11 mouse cellular contexts compared by ENCODE assay signal in the genomic region with DNA sequence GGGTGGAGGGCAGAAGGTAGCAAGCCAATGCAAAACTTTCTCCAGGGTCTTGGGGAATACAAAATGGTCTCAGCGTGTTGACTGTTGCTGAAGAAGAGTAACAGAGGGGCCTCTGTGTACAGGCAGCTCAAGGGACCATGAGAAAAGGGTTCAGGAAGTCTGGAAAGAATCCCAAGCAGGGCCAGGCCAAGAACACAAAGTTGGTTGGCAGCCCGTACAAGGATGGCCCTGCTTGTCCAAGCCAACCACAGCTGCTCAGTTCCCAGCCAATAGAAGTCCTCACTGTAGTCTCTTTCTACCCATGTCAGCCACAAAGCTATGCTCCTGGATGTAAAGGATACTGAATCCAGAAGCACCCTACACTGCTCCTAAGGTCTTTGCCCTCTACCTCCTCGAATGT. TPM values are rescaled to one million over a fixed set of nuclear protein-coding genes. Genes with fewer than 3 reads are reported as not detected.
A peak's percentile ranks its signal among the peaks of the same experiment; 100 is the strongest.
DNase-seq lines count a peak whose midpoint lies in the region; ATAC-seq and TF ChIP-seq lines count a peak whose summit lies in the region.
"Had no signal": no experiment of that assay in that cellular context is flagged by ENCODE, and none has a peak within 500 bp of the region (broad histone marks: within the 10 kb centered on the region; RNA-seq: fewer than 3 reads in every experiment).

No protein-coding gene starts in this region.

- no peaks in the 10 kb centered on the region for H3K36me3 ChIP-seq in hindbrain, embryonic 13.5 days
- H3K36me3 ChIP-seq in hindbrain, embryonic 10.5 days = no peaks in the 10 kb centered on the region
- H3K36me3 ChIP-seq in intestine, postnatal 0 days (ENCODE audit: control insufficient read depth, insufficient read depth) = no peaks in the 10 kb centered on the region

- H3K4me1 ChIP-seq in hindbrain, embryonic 13.5 days (replicated peaks) = peaks cover 32% of the 10 kb centered on the region
- no peaks in the 10 kb centered on the region for H3K4me1 ChIP-seq in hindbrain, embryonic 10.5 days (replicated peaks)
- H3K4me1 ChIP-seq in intestine, postnatal 0 days (replicated peaks; ENCODE audit: control insufficient read depth, insufficient read depth, low read length) = no peaks in the 10 kb centered on the region

- no peaks in the 10 kb centered on the region for H3K27me3 ChIP-seq in hindbrain, embryonic 13.5 days
- H3K27me3 ChIP-seq in hindbrain, embryonic 10.5 days (ENCODE audit: insufficient read depth, poor library complexity, severe bottlenecking) = no peaks in the 10 kb centered on the region
- no peaks in the 10 kb centered on the region for H3K27me3 ChIP-seq in intestine, postnatal 0 days (replicated peaks; ENCODE audit: control insufficient read depth, insufficient read depth, low read length)

- H3K27ac ChIP-seq in hindbrain, embryonic 13.5 days = peak overlapping the region; percentile 77; the same call in 1 of the 2 replicates
- H3K27ac ChIP-seq in hindbrain, embryonic 10.5 days = no peak overlapping the region
- H3K27ac ChIP-seq in intestine, postnatal 0 days (ENCODE audit: low read depth, low read length) = no peak overlapping the region

- no peak overlapping the region for H3K9ac ChIP-seq in hindbrain, embryonic 13.5 days
- H3K9ac ChIP-seq in intestine, postnatal 0 days (ENCODE audit: low read depth, low read length) = no peak overlapping the region

- no peak for ATAC-seq in cerebellum, adult (ENCODE audit: insufficient number of reproducible peaks, low FRiP score, low TSS enrichment)
- no peak for ATAC-seq in hindbrain, embryonic 13.5 days (ENCODE audit: low FRiP score)
- no peak for ATAC-seq in intestine, postnatal 0 days

- no peak overlapping the region for H3K4me2 ChIP-seq in hindbrain, embryonic 13.5 days
- no peak overlapping the region for H3K4me2 ChIP-seq in intestine, postnatal 0 days (replicated peaks; ENCODE audit: low read depth)

- peak; percentile 12 for DNase-seq in cerebellum, adult 11-12 months
- DNase-seq in hindbrain, embryonic 10.5 days (ENCODE audit: low spot score) = no peak
- DNase-seq in right cerebral cortex, postnatal 10 days (ENCODE audit: low spot score in 2 of 2) = peak; percentile 69 to 70
- no peak for DNase-seq in right cerebral cortex, postnatal 14 days
- no peak for DNase-seq in natural killer cell, adult 2 months (ENCODE audit: low spot score in 2 of 2)
- DNase-seq: B cell, adult 2 months; kidney, adult 11 months; kidney, postnatal 4 days had no signal

- H3K4me3 ChIP-seq in hindbrain, embryonic 13.5 days = no peak overlapping the region
- no peak overlapping the region for H3K4me3 ChIP-seq in hindbrain, embryonic 10.5 days
- no peak overlapping the region for H3K4me3 ChIP-seq in intestine, postnatal 0 days (ENCODE audit: low read depth, low read length)

- WGBS in hindbrain, embryonic 13.5 days = 92% methylated on average over 3 of the region's 3 CpGs
- 84% methylated on average over 3 of the region's 3 CpGs for WGBS in hindbrain, embryonic 10.5 days
- WGBS in intestine, postnatal 0 days = 73% methylated on average over 3 of the region's 3 CpGs

- no peak for TF ChIP-seq CTCF in intestine, postnatal 0 days (IDR thresholded peaks at IDR 0.05; ENCODE audit: low read depth)

- no peaks in the 10 kb centered on the region for H3K9me3 ChIP-seq in hindbrain, embryonic 13.5 days
- no peaks in the 10 kb centered on the region for H3K9me3 ChIP-seq in hindbrain, embryonic 10.5 days
- no peaks in the 10 kb centered on the region for H3K9me3 ChIP-seq in intestine, postnatal 0 days (ENCODE audit: control insufficient read depth)

RNA-seq across cellular contexts. Expression of gene Diexf, which starts 40.4 kb away (rescaled TPM):
- 7.1 and 7.4 TPM in 2 replicates for polyA plus RNA-seq in hindbrain, embryonic 13.5 days (2015; fragmentation: Nextera tagmentation; extraction: Ambion mirVana)
- polyA plus RNA-seq in hindbrain, embryonic 10.5 days (2016; fragmentation: Nextera tagmentation; extraction: Ambion mirVana) = 7.0 and 9.3 TPM in 2 replicates
- 1.7 and 1.8 TPM in 2 replicates for polyA plus RNA-seq in intestine, postnatal 0 days (2015; fragmentation: Nextera tagmentation; extraction: Ambion mirVana)

RNA-seq across cellular contexts. Expression of gene Syt14, which starts 54.1 kb away (rescaled TPM):
- polyA plus RNA-seq in hindbrain, embryonic 13.5 days (2015; fragmentation: Nextera tagmentation; extraction: Ambion mirVana) = 7.5 and 7.8 TPM in 2 replicates
- polyA plus RNA-seq in hindbrain, embryonic 10.5 days (2016; fragmentation: Nextera tagmentation; extraction: Ambion mirVana) = 4.1 and 4.6 TPM in 2 replicates
- 0.73 and 0.75 TPM in 2 replicates for polyA plus RNA-seq in intestine, postnatal 0 days (2015; fragmentation: Nextera tagmentation; extraction: Ambion mirVana)

Comparison
In these comparisons a context has a peak if more than half of its experiments do, and no peak if none do; other contexts are left out.
1. DNase-seq: peak in cerebellum, adult 11-12 months (single experiment) and right cerebral cortex, postnatal 10 days (2 of 2); none in hindbrain, embryonic 10.5 days (single experiment), right cerebral cortex, postnatal 14 days (single experiment) and natural killer cell, adult 2 months (0 of 2).